Mouse (Mus musculus): ENCODE data around the gene Hspd1.

The Hspd1 gene

DNA sequence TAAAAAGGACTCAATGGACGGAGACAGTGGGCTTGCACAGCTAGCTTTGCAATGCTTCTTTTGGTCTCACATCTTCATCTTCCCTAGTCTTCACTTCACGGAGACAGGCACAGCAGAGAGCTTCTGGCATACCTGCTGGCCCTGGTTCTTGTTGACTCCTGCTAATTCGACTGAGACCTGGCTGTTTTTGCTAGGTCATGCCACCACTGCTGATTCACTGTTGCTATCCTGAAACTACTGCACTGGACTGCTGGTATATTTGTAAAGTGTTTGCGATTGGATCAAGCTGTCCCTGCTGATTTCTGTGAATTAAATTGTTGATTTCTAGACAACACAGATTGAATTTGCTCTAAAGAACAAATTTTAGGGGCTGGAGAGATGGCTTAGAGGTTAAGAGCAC is 46.4 kb downstream of the Hspd1 start:
- DNase-seq (ENCODE audit: low spot score), result no peak

GRCm38 (mm10) chr1:55039944-55040343 is 48.1 kb downstream of the Hspd1 start:
- DNase-seq (ENCODE audit: low spot score), result no peak

DNA sequence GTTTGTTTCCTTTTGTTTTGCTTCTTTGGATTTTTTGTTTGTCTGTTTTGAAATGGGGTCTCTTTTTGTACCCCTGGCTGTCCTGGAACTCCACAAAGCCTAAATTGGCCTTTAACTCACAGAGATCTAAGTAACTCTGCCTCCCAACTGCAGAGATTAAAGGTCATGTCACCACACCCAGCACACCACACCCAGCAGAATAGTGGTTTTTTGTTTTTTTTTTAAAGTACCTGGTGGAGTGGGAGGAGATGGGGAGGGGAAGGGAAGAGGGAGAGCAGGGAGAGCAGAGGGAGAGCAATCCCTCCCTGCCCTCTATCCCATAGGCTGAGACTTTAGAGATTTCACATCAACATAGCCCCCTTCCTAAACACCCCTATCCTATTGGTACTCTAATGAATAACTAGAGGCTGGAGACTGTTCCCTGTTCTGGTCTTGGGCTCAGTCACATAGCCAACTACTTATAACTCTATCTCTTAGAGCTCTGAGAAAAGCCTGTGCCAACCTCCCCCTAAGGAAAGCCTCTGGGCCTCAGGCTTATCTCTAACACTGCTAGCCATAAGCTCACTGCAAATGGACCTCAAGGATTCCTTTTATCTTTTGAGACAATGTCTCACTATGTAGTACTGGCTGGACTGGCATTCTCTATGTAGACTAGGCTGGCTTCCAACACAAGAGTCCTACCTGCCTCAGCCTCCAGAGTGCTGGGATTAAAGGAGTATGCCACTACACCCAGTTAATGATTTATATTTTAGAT is 56.8 kb downstream of the Hspd1 start:
- DNase-seq (ENCODE audit: low spot score), result no peak

- no peak for DNase-seq (ENCODE audit: low spot score)
Measured at GRCm38 (mm10) chr1:55029446-55029845, 58.6 kb downstream of the Hspd1 start.

- peak; percentile 71 for DNase-seq (ENCODE audit: low spot score)
Measured at GRCm38 (mm10) chr1:55028512-55029249, 59.4 kb downstream of the Hspd1 start.

GRCm38 (mm10) chr1:55027966-55028365 is 60.1 kb downstream of the Hspd1 start:
- no peak for DNase-seq (ENCODE audit: low spot score)

Data from lung, postnatal 25 days (tissue).